Mouse (Mus musculus): ENCODE data around the gene Rhobtb1. TPM values are rescaled to one million over a fixed set of nuclear protein-coding genes. Genes with fewer than 3 reads are reported as not detected.

Gene Rhobtb1
- polyA plus RNA-seq, 1 experiment from 2014 or later, result 14.0 TPM

GRCm38 (mm10) chr10:69136241-69136828, 14.9 kb upstream of the Rhobtb1 start:
- Histone ChIP-seq H3K9me3 (no peaks in the 10 kb centered on the region), H3K36me3 (replicated peaks) (no peaks in the 10 kb centered on the region), H3K4me1 (no peaks in the 10 kb centered on the region), H3K27me3 (ENCODE audit: poor library complexity, severe bottlenecking) (no peaks in the 10 kb centered on the region), H3K4me3 (no peak overlapping the region), H3K27ac (no peak overlapping the region)
- DNase-seq (ENCODE audit: extremely low spot score, low spot score), result no peak
- WGBS, result 90% methylated on average over 9 of the region's 9 CpGs

- no peak overlapping the region for H3K27ac ChIP-seq
Observed at GRCm38 (mm10) chr10:69149252-69149651, 2.0 kb upstream of the Rhobtb1 start.

GRCm38 (mm10) chr10:69152971-69153370, 1.7 kb downstream of the Rhobtb1 start:
- Histone ChIP-seq H3K27ac (no peak overlapping the region), H3K4me1 (no peaks in the 10 kb centered on the region), H3K4me3 (no peak overlapping the region), H3K36me3 (replicated peaks) (no peaks in the 10 kb centered on the region), H3K9me3 (no peaks in the 10 kb centered on the region), H3K27me3 (ENCODE audit: poor library complexity, severe bottlenecking) (no peaks in the 10 kb centered on the region)
- no peak for DNase-seq (ENCODE audit: extremely low spot score, low spot score)
- 83% methylated on average over 4 of the region's 4 CpGs for WGBS

More at GRCm38 (mm10) chr10:69149252-69149651, 2.0 kb upstream of the Rhobtb1 start:
- H3K4me3 ChIP-seq, result no peak overlapping the region
- DNase-seq (ENCODE audit: extremely low spot score, low spot score), result no peak
- no peaks in the 10 kb centered on the region for H3K27me3 ChIP-seq (ENCODE audit: poor library complexity, severe bottlenecking)
- no peaks in the 10 kb centered on the region for H3K9me3 ChIP-seq
- no peaks in the 10 kb centered on the region for H3K36me3 ChIP-seq (replicated peaks)
- no peaks in the 10 kb centered on the region for H3K4me1 ChIP-seq
- 90% methylated on average over 7 of the region's 7 CpGs for WGBS

GRCm38 (mm10) chr10:69155428-69156175, 4.4 kb downstream of the Rhobtb1 start:
- Histone ChIP-seq H3K27ac (no peak overlapping the region), H3K27me3 (ENCODE audit: poor library complexity, severe bottlenecking) (no peaks in the 10 kb centered on the region), H3K4me3 (no peak overlapping the region), H3K4me1 (no peaks in the 10 kb centered on the region), H3K36me3 (replicated peaks) (no peaks in the 10 kb centered on the region), H3K9me3 (no peaks in the 10 kb centered on the region)
- 91% methylated on average over 10 of the region's 10 CpGs for WGBS
- DNase-seq (ENCODE audit: extremely low spot score, low spot score), result no peak

- Histone ChIP-seq H3K4me3 (no peak overlapping the region), H3K27ac (no peak overlapping the region), H3K36me3 (replicated peaks) (no peaks in the 10 kb centered on the region), H3K9me3 (no peaks in the 10 kb centered on the region), H3K4me1 (no peaks in the 10 kb centered on the region), H3K27me3 (ENCODE audit: poor library complexity, severe bottlenecking) (no peaks in the 10 kb centered on the region)
- DNase-seq (ENCODE audit: extremely low spot score, low spot score), result no peak
- 87% methylated on average over 6 of the region's 6 CpGs for WGBS
Observed at GRCm38 (mm10) chr10:69156462-69156861, 5.2 kb downstream of the Rhobtb1 start.

- Histone ChIP-seq H3K4me1 (no peaks in the 10 kb centered on the region), H3K36me3 (replicated peaks) (no peaks in the 10 kb centered on the region), H3K4me3 (no peak overlapping the region), H3K27ac (no peak overlapping the region), H3K27me3 (ENCODE audit: poor library complexity, severe bottlenecking) (no peaks in the 10 kb centered on the region), H3K9me3 (no peaks in the 10 kb centered on the region)
- WGBS, result 85% methylated on average over 2 of the region's 2 CpGs
- DNase-seq (ENCODE audit: extremely low spot score, low spot score), result no peak
Observed at GRCm38 (mm10) chr10:69157471-69157870, 6.2 kb downstream of the Rhobtb1 start.

GRCm38 (mm10) chr10:69160877-69161276, 9.6 kb downstream of the Rhobtb1 start:
- WGBS, result 84% methylated on average over 2 of the region's 2 CpGs
- H3K27ac ChIP-seq, result no peak overlapping the region
- no peaks in the 10 kb centered on the region for H3K36me3 ChIP-seq (replicated peaks)

GRCm38 (mm10) chr10:69161503-69161902, 10.3 kb downstream of the Rhobtb1 start:
- no peaks in the 10 kb centered on the region for H3K36me3 ChIP-seq (replicated peaks)
- no peaks in the 10 kb centered on the region for H3K4me1 ChIP-seq
- no peak for DNase-seq (ENCODE audit: extremely low spot score, low spot score)
- H3K27ac ChIP-seq, result no peak overlapping the region
- no peaks in the 10 kb centered on the region for H3K27me3 ChIP-seq (ENCODE audit: poor library complexity, severe bottlenecking)
- H3K4me3 ChIP-seq, result no peak overlapping the region
- WGBS, result 89% methylated on average over 3 of the region's 3 CpGs
- H3K9me3 ChIP-seq, result no peaks in the 10 kb centered on the region

More at GRCm38 (mm10) chr10:69160877-69161276, 9.6 kb downstream of the Rhobtb1 start:
- DNase-seq (ENCODE audit: extremely low spot score, low spot score), result no peak
- H3K9me3 ChIP-seq, result no peaks in the 10 kb centered on the region
- no peaks in the 10 kb centered on the region for H3K27me3 ChIP-seq (ENCODE audit: poor library complexity, severe bottlenecking)
- H3K4me1 ChIP-seq, result no peaks in the 10 kb centered on the region
- H3K4me3 ChIP-seq, result no peak overlapping the region

- Histone ChIP-seq H3K4me1 (no peaks in the 10 kb centered on the region), H3K27ac (no peak overlapping the region), H3K27me3 (ENCODE audit: poor library complexity, severe bottlenecking) (no peaks in the 10 kb centered on the region), H3K4me3 (no peak overlapping the region), H3K36me3 (replicated peaks) (no peaks in the 10 kb centered on the region), H3K9me3 (no peaks in the 10 kb centered on the region)
- DNase-seq (ENCODE audit: extremely low spot score, low spot score), result no peak
- 85% methylated on average over 5 of the region's 5 CpGs for WGBS
Observed at GRCm38 (mm10) chr10:69162577-69162976, 11.3 kb downstream of the Rhobtb1 start.

GRCm38 (mm10) chr10:69163216-69163615, 12.0 kb downstream of the Rhobtb1 start:
- H3K36me3 ChIP-seq (replicated peaks), result no peaks in the 10 kb centered on the region
- no peaks in the 10 kb centered on the region for H3K9me3 ChIP-seq
- DNase-seq (ENCODE audit: extremely low spot score, low spot score), result no peak
- 94% methylated on average over 5 of the region's 5 CpGs for WGBS
- H3K27ac ChIP-seq, result no peak overlapping the region
- H3K27me3 ChIP-seq (ENCODE audit: poor library complexity, severe bottlenecking), result no peaks in the 10 kb centered on the region
- no peak overlapping the region for H3K4me3 ChIP-seq
- H3K4me1 ChIP-seq, result no peaks in the 10 kb centered on the region

GRCm38 (mm10) chr10:69165125-69165524, 13.9 kb downstream of the Rhobtb1 start:
- Histone ChIP-seq H3K9me3 (no peaks in the 10 kb centered on the region), H3K36me3 (replicated peaks) (no peaks in the 10 kb centered on the region), H3K27me3 (ENCODE audit: poor library complexity, severe bottlenecking) (no peaks in the 10 kb centered on the region), H3K4me3 (no peak overlapping the region), H3K4me1 (0 out of 2 replicates have a peak, but pooled peaks cover 3% of the 10 kb centered on the region), H3K27ac (no peak overlapping the region)
- DNase-seq (ENCODE audit: extremely low spot score, low spot score), result no peak
- 63% methylated on average over 7 of the region's 7 CpGs for WGBS

- Histone ChIP-seq H3K27ac (no peak overlapping the region), H3K4me3 (no peak overlapping the region), H3K27me3 (ENCODE audit: poor library complexity, severe bottlenecking) (no peaks in the 10 kb centered on the region), H3K9me3 (no peaks in the 10 kb centered on the region), H3K36me3 (replicated peaks) (no peaks in the 10 kb centered on the region), H3K4me1 (0 out of 2 replicates have a peak, but pooled peaks cover 3% of the 10 kb centered on the region)
- DNase-seq (ENCODE audit: extremely low spot score, low spot score), result no peak
- 95% methylated on average over 3 of the region's 3 CpGs for WGBS
Observed at GRCm38 (mm10) chr10:69165847-69166246, 14.6 kb downstream of the Rhobtb1 start.

GRCm38 (mm10) chr10:69166514-69166913, 15.3 kb downstream of the Rhobtb1 start:
- Histone ChIP-seq H3K9me3 (no peaks in the 10 kb centered on the region), H3K4me1 (0 out of 2 replicates have a peak, but pooled peaks cover 3% of the 10 kb centered on the region), H3K27ac (no peak overlapping the region), H3K36me3 (replicated peaks) (no peaks in the 10 kb centered on the region), H3K4me3 (no peak overlapping the region), H3K27me3 (ENCODE audit: poor library complexity, severe bottlenecking) (no peaks in the 10 kb centered on the region)
- no peak for DNase-seq (ENCODE audit: extremely low spot score, low spot score)
- 88% methylated on average over 12 of the region's 12 CpGs for WGBS

Data from forebrain, embryonic 10.5 days (tissue).